Mouse (Mus musculus) spleen, postnatal 10 days (tissue): ENCODE measurements around the gene Ptges2.
A peak's percentile ranks its signal among the peaks of the same experiment; 100 is the strongest.

Experiments
- DNase-seq, 2 experiments: peaks; one replicate each; pipeline ENCODE4 v3.0.0; 2021 to 2022; ENCODE audit warnings: low spot score in 2 of 2

Ptges2 gene

GRCm38 (mm10) chr2:32375317-32375940 is 20.3 kb upstream of the Ptges2 start:
- no peak for DNase-seq

DNA sequence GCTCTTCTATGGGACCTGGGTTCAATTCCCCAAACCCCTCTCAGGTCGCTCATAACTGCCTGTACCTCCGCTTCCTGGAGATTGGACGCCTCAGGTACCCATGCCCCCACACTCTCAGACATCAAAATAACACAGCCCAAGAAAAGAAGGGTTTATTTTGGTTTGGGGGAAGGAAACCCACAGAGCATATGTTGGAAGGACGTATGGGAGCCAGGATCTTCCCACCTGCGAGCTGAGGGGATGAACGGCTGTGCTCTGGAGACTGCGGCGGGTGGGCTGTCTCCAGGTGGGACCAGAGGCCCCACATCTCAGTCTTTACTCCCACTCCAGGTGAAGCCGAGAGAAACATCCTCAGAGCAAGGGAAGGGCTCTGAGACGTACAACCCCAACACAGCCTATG is 18.7 kb upstream of the Ptges2 start:
- DNase-seq = no peak

GRCm38 (mm10) chr2:32380001-32380500 is 15.6 kb upstream of the Ptges2 start:
- no peak for DNase-seq

GRCm38 (mm10) chr2:32381141-32381774 is 14.4 kb upstream of the Ptges2 start:
- no peak for DNase-seq

DNA sequence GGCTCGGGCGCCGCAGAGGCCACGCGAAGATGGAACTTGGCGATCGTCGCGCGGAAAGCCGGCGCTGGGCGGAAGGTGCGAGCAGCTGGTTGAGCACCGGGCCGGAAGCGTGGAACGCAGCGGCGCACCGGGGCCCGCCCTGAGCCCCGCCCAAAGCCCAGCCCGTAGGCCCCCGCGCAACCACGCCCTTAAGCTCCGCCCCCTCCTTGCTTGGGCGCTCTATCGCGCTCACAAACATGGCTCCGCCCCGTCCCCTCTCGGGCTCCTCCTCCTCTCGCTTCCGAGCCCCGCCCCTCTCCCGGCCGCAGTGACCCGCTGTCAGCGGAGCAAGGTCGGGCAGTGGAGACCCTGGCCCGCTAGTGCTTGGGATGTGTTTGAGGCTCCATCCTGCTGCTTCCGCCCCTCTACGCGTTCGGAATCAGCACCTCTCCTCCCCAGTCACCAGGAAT is 13.9 kb upstream of the Ptges2 start, which contains the start of gene 1110008P14Rik:
TSS of gene 1110008P14Rik (minus strand) at position 164 of the 449 bp plus-strand sequence.
- peak; percentile 94 to 99 for DNase-seq

DNA sequence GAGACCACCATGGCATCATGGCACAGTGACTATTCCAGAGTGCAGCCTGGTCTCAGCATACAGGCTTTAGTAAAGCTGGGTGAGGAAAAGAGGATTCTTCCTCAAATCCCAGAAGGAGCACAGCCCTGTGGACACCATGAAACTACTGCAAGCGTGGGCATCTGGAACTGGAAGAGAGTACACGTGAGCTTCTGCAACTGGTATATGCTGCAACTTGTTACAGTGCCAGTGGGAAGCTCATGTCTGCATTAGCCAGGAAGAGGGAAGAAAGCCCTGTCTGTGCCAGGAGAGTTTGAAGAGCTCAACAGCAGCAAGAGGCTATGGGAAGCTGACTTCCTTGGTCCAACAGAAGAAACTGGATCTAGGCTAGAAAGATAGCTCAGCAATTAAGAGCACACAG is 13.0 kb upstream of the Ptges2 start:
- DNase-seq = no peak

DNA sequence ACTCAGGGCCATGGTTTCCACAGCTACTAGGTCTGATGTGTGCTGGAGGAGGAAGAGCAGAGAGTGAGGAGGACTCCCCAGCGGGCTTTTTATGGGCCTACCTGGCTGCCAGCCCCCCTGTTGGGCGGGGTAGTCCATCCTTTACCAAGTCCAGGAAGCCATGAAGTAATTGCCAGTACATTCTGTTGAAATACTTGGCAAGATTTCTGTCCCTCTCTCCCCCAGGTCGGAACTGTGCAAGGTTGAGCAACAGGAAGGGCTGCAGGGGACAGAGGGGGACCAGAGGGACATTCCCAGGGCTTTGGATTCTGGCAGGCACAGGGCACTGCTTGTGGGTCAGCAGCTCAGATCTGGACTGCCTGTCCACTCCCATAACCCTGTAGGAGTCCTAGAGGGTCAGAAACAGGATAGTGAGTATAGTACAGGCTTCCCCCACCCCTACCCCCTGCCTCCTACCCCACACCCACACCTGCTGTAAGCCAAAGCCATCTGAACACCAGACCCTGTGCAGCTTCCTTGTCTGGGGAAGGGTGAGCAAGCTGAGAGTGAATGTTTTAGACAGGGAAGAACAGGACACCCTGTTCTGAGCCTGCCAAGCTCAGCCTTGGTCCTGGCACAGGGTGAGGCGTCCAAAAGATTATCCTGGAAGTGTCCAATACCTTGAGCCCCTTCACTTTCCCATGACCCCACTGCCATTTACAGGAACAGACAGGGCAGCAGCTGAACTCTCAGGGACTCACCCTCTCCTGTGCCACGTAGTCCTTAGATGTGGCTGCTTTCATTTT is 7.8 kb upstream of the Ptges2 start, which contains the start of gene Lcn2:
TSS of gene Lcn2 (minus strand) at position 547 of the 785 bp plus-strand sequence.
- no peak for DNase-seq

DNA sequence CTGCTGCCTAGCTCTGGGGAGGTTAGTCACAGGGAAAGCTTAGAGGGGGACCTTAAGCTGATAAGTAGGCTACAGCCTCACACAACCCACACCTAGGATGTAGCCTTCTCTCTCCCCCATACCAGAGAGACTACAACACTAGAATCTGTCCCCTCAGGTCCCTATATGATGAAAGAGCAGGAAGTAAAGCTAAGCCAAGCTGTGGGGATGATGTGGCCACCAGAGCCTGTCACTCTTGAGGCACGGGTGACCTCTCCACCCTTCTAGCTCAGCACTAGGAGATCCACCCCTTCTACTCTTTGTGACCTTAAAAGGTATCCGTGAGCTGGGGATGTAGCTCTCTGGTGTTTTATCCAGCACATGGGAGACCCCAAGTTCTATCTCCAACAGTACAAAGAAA is 6.5 kb upstream of the Ptges2 start:
- DNase-seq = no peak

DNA sequence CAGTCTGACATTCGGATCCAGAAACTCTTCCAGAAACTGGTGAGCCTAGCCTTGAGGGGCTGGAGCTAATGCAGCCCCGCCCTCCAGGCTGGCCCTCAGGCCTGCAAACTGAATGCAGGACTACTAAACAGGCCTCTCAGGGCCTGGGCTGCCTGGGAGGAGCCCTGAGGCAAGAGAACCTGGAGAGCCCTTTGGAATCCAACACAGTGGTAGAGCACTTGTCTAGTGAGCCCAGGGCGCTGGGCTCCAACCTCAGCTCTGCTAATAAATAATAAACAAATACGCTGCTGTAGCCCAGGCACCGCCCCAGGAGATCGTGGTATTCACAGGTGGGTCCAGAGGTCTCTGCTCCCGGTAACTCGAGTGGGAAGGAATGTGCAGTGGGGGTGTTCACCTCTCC is 4.8 kb upstream of the Ptges2 start:
- DNase-seq = no peak

DNA sequence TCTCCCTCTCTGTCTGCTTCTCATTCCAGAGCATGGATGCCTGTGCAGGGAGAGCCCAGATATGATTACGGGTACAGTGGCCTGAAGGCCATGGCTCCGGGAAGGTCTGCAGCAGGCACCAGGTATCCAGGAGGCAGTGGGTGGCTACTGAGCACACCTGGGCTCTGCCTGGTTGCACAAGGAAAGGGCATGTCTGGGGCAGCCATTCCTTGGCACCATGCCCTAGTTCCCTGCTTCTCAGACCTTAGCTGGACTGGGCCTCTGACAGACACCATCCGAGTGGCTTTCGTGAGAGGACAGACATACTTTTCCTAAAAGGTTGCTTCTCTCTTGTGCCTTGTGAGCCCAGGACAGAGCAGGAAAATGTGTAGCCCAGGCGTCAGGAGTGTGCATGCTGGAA is 3.6 kb upstream of the Ptges2 start:
- no peak for DNase-seq

- DNase-seq = peak in 1 of 2 experiments; percentile 66
Observed at GRCm38 (mm10) chr2:32394973-32395372, 723 bp upstream of the Ptges2 start.

- DNase-seq = peak; percentile 72 to 88
Observed at GRCm38 (mm10) chr2:32395946-32396621, 388 bp downstream of the Ptges2 start.

DNA sequence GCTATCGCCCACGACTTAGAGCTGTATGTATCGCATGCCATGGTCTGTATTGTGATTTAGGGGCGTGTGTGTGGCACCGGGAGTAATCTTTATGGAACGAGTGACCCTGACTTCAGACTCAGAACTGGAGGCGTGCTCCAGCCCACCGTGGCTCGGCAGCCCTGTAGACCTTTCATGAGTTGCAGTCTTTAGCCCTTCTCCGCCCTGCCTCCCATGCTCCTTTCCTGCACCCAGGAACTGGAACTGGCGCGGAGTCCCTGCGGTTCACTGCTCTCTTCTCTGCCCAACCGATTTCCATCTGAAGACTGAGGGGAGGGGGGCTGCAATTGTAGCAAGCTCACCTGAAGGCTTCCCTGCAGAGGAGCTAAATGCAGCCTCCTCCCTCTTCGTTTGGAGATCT is 999 bp downstream of the Ptges2 start:
- no peak for DNase-seq

- DNase-seq = peak; percentile 94 to 97
Observed at GRCm38 (mm10) chr2:32404663-32405062, 9.0 kb downstream of the Ptges2 start.

DNA sequence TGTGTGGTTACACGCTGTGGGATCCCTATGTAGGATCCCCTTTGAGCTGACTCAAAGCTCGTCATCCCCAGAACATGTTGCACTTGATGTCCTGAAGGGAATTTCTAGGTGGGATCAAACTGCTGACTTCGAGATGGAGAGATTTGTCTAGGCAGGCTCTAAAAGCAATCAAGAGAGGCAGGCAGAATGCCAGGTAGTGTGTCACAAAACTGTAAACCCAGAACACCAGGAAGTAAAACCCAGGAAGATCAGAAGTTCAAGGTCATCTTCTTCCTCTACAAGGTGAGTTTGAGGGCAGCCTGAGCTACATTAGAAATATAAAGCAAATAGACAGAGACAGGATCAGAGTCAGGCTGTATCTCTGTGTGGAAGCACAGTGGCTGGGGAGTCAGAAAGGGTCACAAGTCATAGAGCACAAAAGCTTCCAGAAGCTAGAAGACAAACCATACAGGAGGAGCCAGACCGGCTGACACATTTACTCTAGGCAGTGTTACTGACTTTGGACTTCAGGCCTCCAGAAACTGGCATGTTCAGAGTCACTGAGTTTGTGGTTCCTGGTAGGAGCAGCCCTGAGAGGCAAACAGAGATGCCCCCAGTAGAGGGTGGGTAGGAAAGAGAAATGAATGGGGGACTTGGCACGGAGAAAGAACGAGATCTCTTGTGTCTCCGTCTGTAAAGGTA is 11.6 kb downstream of the Ptges2 start:
- no peak for DNase-seq

DNA sequence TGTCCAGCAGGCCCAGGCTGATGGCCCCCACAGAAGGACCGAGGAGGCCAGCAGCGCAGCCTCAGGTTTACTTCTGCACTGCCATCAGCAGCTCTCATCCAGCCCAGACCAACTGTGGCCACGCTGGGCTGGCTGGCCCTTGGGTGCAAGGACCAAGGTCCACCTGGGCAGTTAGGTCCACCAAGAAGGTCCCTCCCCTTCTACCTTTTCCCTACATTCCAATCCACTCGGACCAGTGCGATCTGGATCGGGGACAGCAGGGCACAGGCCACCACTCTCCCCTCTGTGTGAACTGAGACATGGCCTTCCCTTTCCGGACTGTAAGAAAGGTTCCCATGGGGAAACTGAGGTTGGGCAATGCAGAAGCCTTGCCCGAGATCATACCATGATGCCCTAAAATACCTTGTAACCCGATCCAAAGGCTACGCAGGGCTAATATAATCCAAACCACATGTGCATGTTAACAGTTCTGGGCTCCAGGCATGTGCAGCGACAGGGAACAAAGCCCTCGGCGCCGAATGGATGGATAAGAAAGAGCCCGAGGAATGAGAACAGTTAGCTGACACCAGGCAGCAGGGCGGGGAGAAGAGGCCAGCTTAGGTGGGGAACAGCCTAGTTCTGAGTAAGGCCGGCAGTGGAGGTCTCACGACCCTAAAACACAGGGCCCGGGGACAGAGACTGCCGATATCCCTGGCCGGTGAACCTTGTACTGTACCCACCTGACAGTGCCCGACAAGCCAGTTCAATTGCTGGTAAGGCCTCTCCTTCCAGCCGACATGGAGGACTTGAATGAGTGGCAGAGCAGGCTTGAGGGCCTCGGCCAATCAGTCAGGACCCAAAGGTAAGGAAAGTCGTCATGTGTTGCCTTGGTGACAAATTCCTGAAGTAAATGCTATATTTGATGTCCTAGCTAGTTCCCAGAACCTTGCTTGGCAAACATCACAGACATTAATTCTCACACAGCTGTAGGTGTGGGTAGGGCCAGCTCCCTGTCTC is 13.0 kb downstream of the Ptges2 start:
- no peak for DNase-seq

GRCm38 (mm10) chr2:32411407-32411806 is 15.7 kb downstream of the Ptges2 start:
- DNase-seq = no peak

DNA sequence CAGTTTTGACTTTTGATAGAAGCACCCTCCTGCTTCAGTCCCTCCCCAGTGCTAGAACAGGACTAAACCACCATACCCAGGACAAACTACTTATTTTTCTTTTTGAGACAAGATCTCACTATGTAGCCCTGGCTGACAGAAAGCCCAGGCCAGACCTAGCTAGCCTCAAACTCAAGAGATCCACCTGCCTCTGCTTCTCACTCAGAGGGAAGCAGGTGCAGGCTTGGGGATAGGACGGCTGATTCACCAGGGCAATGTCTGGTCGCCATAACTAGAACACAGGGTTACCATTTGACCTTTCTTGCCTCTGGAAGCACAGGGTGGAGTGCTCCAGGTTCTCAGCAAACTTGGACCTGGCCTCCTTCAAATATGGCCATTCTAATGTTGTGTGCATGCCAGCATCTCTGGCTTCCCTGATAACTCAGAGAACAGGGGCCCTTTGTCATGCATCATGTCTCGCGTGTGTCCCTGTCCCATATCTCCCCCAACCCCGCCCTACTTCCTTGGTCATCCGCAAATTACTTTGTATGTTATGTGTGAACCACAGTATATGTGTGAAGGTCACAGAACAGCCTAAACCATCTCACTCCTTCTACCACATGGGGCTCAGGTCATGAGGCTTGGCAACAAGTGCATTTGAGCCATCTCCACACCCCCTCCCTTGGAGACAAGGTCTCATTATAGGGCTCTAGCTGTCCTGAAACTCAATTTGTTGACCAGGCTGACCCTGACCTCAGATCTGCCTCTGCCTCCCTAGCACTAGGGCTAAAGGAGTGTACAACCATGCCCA is 17.2 kb downstream of the Ptges2 start:
- no peak for DNase-seq

GRCm38 (mm10) chr2:32413936-32414335 is 18.2 kb downstream of the Ptges2 start:
- no peak for DNase-seq
